Mouse (Mus musculus): ENCODE measurements around the gene Pold3.
A peak's percentile ranks its signal among the peaks of the same experiment; 100 is the strongest.

The Pold3 gene

GRCm38 (mm10) chr7:100128262-100129041 is 7.1 kb upstream of the Pold3 start:
- H3K36me3 ChIP-seq (ENCODE audit: control insufficient read depth, insufficient read depth, low read length, poor library complexity, severe bottlenecking): no peaks in the 10 kb centered on the region
- H3K27me3 ChIP-seq (ENCODE audit: control insufficient read depth, insufficient read depth, low read length, poor library complexity, severe bottlenecking): no peaks in the 10 kb centered on the region
- DNase-seq (ENCODE audit: low read depth, low spot score): no peak

- no peaks in the 10 kb centered on the region for H3K27me3 ChIP-seq (ENCODE audit: control insufficient read depth, insufficient read depth, low read length, poor library complexity, severe bottlenecking)
- DNase-seq (ENCODE audit: low read depth, low spot score): no peak
- no peaks in the 10 kb centered on the region for H3K36me3 ChIP-seq (ENCODE audit: control insufficient read depth, insufficient read depth, low read length, poor library complexity, severe bottlenecking)
These were observed 5.1 kb upstream of the Pold3 start for GRCm38 (mm10) chr7:100126514-100126913.

GRCm38 (mm10) chr7:100125166-100125565 is 3.8 kb upstream of the Pold3 start:
- no peak for DNase-seq (ENCODE audit: low read depth, low spot score)
- Histone ChIP-seq H3K27me3 (ENCODE audit: control insufficient read depth, insufficient read depth, low read length, poor library complexity, severe bottlenecking) (no peaks in the 10 kb centered on the region), H3K36me3 (ENCODE audit: control insufficient read depth, insufficient read depth, low read length, poor library complexity, severe bottlenecking) (no peaks in the 10 kb centered on the region)

GRCm38 (mm10) chr7:100124211-100124610 is 2.8 kb upstream of the Pold3 start:
- H3K36me3 ChIP-seq (ENCODE audit: control insufficient read depth, insufficient read depth, low read length, poor library complexity, severe bottlenecking): no peaks in the 10 kb centered on the region
- no peaks in the 10 kb centered on the region for H3K27me3 ChIP-seq (ENCODE audit: control insufficient read depth, insufficient read depth, low read length, poor library complexity, severe bottlenecking)
- peak; percentile 77 for DNase-seq (ENCODE audit: low read depth, low spot score)

- DNase-seq (ENCODE audit: low read depth, low spot score): peak; percentile 62
- Histone ChIP-seq H3K27me3 (ENCODE audit: control insufficient read depth, insufficient read depth, low read length, poor library complexity, severe bottlenecking) (no peaks in the 10 kb centered on the region), H3K36me3 (ENCODE audit: control insufficient read depth, insufficient read depth, low read length, poor library complexity, severe bottlenecking) (0 out of 2 replicates have a peak, but pooled peaks cover 1% of the 10 kb centered on the region)
These were observed 2.1 kb upstream of the Pold3 start for GRCm38 (mm10) chr7:100123486-100123885.

GRCm38 (mm10) chr7:100120791-100121261 is 539 bp downstream of the Pold3 start:
- DNase-seq (ENCODE audit: low read depth, low spot score): peak; percentile 62

GRCm38 (mm10) chr7:100114279-100114678 is 7.1 kb downstream of the Pold3 start:
- DNase-seq (ENCODE audit: low read depth, low spot score): no peak
- H3K36me3 ChIP-seq (ENCODE audit: control insufficient read depth, insufficient read depth, low read length, poor library complexity, severe bottlenecking): peaks cover 6% of the 10 kb centered on the region; the same call in 1 of the 2 replicates
- H3K27me3 ChIP-seq (ENCODE audit: control insufficient read depth, insufficient read depth, low read length, poor library complexity, severe bottlenecking): no peaks in the 10 kb centered on the region

More at GRCm38 (mm10) chr7:100120791-100121261, 539 bp downstream of the Pold3 start:
- no peaks in the 10 kb centered on the region for H3K27me3 ChIP-seq (ENCODE audit: control insufficient read depth, insufficient read depth, low read length, poor library complexity, severe bottlenecking)
- peaks cover 4% of the 10 kb centered on the region; the same call in 1 of the 2 replicates for H3K36me3 ChIP-seq (ENCODE audit: control insufficient read depth, insufficient read depth, low read length, poor library complexity, severe bottlenecking)

- DNase-seq (ENCODE audit: low read depth, low spot score): no peak
- H3K27me3 ChIP-seq (ENCODE audit: control insufficient read depth, insufficient read depth, low read length, poor library complexity, severe bottlenecking): no peaks in the 10 kb centered on the region
- H3K36me3 ChIP-seq (ENCODE audit: control insufficient read depth, insufficient read depth, low read length, poor library complexity, severe bottlenecking): peaks cover 5% of the 10 kb centered on the region; the same call in 1 of the 2 replicates
These were observed 7.5 kb downstream of the Pold3 start for GRCm38 (mm10) chr7:100113821-100114220.

GRCm38 (mm10) chr7:100111506-100111905 is 9.9 kb downstream of the Pold3 start:
- Histone ChIP-seq H3K36me3 (ENCODE audit: control insufficient read depth, insufficient read depth, low read length, poor library complexity, severe bottlenecking) (peaks cover 5% of the 10 kb centered on the region; the same call in 1 of the 2 replicates), H3K27me3 (ENCODE audit: control insufficient read depth, insufficient read depth, low read length, poor library complexity, severe bottlenecking) (no peaks in the 10 kb centered on the region)
- no peak for DNase-seq (ENCODE audit: low read depth, low spot score)

GRCm38 (mm10) chr7:100108341-100108740 is 13.0 kb downstream of the Pold3 start:
- peaks cover 7% of the 10 kb centered on the region; the same call in 1 of the 2 replicates for H3K36me3 ChIP-seq (ENCODE audit: control insufficient read depth, insufficient read depth, low read length, poor library complexity, severe bottlenecking)
- H3K27me3 ChIP-seq (ENCODE audit: control insufficient read depth, insufficient read depth, low read length, poor library complexity, severe bottlenecking): no peaks in the 10 kb centered on the region
- DNase-seq (ENCODE audit: low read depth, low spot score): peak; percentile 46

- H3K27me3 ChIP-seq (ENCODE audit: control insufficient read depth, insufficient read depth, low read length, poor library complexity, severe bottlenecking): no peaks in the 10 kb centered on the region
- peaks cover 20% of the 10 kb centered on the region for H3K36me3 ChIP-seq (ENCODE audit: control insufficient read depth, insufficient read depth, low read length, poor library complexity, severe bottlenecking)
- DNase-seq (ENCODE audit: low read depth, low spot score): peak; percentile 40
These were observed 16.7 kb downstream of the Pold3 start for GRCm38 (mm10) chr7:100104677-100105076.

- no peak for DNase-seq (ENCODE audit: low read depth, low spot score)
- Histone ChIP-seq H3K27me3 (ENCODE audit: control insufficient read depth, insufficient read depth, low read length, poor library complexity, severe bottlenecking) (no peaks in the 10 kb centered on the region), H3K36me3 (ENCODE audit: control insufficient read depth, insufficient read depth, low read length, poor library complexity, severe bottlenecking) (peaks cover 21% of the 10 kb centered on the region)
These were observed 21.3 kb downstream of the Pold3 start for GRCm38 (mm10) chr7:100100031-100100595.

- Histone ChIP-seq H3K36me3 (ENCODE audit: control insufficient read depth, insufficient read depth, low read length, poor library complexity, severe bottlenecking) (peaks cover 17% of the 10 kb centered on the region; the same call in 1 of the 2 replicates), H3K27me3 (ENCODE audit: control insufficient read depth, insufficient read depth, low read length, poor library complexity, severe bottlenecking) (no peaks in the 10 kb centered on the region)
- no peak for DNase-seq (ENCODE audit: low read depth, low spot score)
These were observed 34.5 kb downstream of the Pold3 start for GRCm38 (mm10) chr7:100086891-100087290.

- peaks cover 17% of the 10 kb centered on the region; the same call in 1 of the 2 replicates for H3K36me3 ChIP-seq (ENCODE audit: control insufficient read depth, insufficient read depth, low read length, poor library complexity, severe bottlenecking)
- DNase-seq (ENCODE audit: low read depth, low spot score): no peak
- H3K27me3 ChIP-seq (ENCODE audit: control insufficient read depth, insufficient read depth, low read length, poor library complexity, severe bottlenecking): no peaks in the 10 kb centered on the region
These were observed 35.1 kb downstream of the Pold3 start for GRCm38 (mm10) chr7:100086159-100086755.

- no peak for DNase-seq (ENCODE audit: low read depth, low spot score)
- Histone ChIP-seq H3K27me3 (ENCODE audit: control insufficient read depth, insufficient read depth, low read length, poor library complexity, severe bottlenecking) (no peaks in the 10 kb centered on the region), H3K36me3 (ENCODE audit: control insufficient read depth, insufficient read depth, low read length, poor library complexity, severe bottlenecking) (peaks cover 13% of the 10 kb centered on the region; the same call in 1 of the 2 replicates)
These were observed 37.6 kb downstream of the Pold3 start for GRCm38 (mm10) chr7:100083812-100084211.
